Mouse (Mus musculus) stomach, postnatal 0 days (tissue): ENCODE results near the gene Derl3.

Experiments used
- CTCF ChIP-seq: IDR thresholded peaks from 2 replicates; pipeline ENCODE4 v1.5.1; 2016; ENCODE audit warnings: antibody characterized with exemption, low read depth, mild to moderate bottlenecking, moderate library complexity
- EP300 ChIP-seq: optimal IDR thresholded peaks from 2 replicates; pipeline ENCODE3; 2016; ENCODE audit warnings: antibody characterized with exemption

DNA sequence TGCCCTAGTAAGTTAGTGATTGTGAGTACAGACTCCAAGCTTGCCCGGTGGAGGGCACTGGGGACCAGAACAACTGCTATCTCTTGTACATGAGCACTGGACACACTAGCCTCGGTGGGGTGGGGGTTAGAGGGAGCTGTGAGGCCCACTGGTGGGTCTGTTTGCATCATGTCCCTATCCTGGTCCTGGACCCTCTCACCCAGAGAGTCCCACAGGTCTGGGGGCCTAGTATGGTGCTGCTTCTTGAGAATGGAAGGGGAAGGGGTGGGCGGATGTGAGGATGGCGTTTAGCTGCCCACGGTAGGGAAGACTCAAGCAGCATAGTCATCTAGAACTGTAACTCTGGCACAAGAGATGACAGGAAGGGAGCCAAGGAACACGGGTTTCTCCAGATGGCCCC is 38.4 kb upstream of the Derl3 start:
- no peak for TF ChIP-seq CTCF
- TF ChIP-seq EP300, result no peak
